Comparison of ENCODE assay signal across 8 mouse cellular contexts in the genomic region with DNA sequence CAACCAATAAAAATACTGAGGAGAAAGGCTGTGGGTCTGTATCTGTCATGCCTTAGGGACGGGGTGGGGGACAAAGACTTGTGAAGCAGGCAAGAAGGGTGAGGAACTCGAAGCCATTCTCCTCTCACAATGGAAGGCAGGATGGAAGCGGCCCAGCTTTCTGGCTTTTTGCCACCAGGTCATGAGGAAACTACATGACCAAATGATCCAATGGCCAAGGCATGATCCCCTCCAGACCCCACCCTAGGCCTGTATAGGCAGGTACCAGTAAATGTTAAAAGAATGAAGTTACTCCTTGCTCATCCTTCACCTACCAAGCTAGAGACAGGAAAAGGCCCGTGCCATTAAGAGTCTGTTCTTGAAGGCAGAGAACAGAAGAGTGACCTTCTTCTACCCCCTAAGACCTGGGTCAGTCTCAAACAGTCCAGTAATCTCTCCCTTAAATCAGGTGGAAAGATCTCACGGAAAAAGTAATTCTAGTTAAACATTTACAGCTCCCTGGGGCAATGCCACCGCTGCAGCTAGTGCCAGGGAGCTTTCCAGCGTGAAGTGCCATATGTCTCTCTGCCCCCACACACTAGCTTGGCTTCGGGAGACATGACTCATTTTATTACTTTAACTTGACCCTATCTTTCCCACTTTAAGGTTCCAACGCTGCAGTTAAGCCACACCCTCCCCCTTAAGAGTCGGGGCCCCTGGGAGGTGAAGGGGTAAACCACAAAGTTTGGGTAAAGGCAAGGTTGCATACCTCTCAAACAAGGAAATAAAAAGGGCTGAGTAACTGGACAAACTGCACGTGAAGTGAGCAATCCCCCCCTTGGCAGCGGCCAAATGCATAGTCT. TPM values are rescaled to one million over a fixed set of nuclear protein-coding genes. Genes with fewer than 3 reads are reported as not detected.
DNase-seq lines count a peak whose midpoint lies in the region; ATAC-seq and TF ChIP-seq lines count a peak whose summit lies in the region.

No protein-coding gene starts in this region.

- H3K36me3 ChIP-seq in lung, embryonic 16.5 days (ENCODE audit: control insufficient read depth, insufficient read depth, low read length): no peaks in the 10 kb centered on the region

- H3K9ac ChIP-seq in lung, embryonic 16.5 days (ENCODE audit: low read length): peak overlapping the region; percentile 86

- H3K4me3 ChIP-seq in embryonic fibroblast, embryonic 13.5 days (ENCODE audit: insufficient read depth, low read length): peak overlapping the region; percentile 73
- H3K4me3 ChIP-seq in lung, embryonic 16.5 days (ENCODE audit: low read length): peak overlapping the region; percentile 85

- ATAC-seq in lung, embryonic 16.5 days (ENCODE audit: low read depth): peak; percentile 30

- H3K4me2 ChIP-seq in lung, embryonic 16.5 days (ENCODE audit: low read depth, low read length): peak overlapping the region; percentile 84

- H3K27ac ChIP-seq in embryonic fibroblast, embryonic 13.5 days (ENCODE audit: insufficient read depth, low read length): peak overlapping the region; percentile 58; the same call in 1 of the 2 replicates
- peak overlapping the region; percentile 72 for H3K27ac ChIP-seq in lung, embryonic 16.5 days (ENCODE audit: low read length)

- peak; percentile 29; the same call in 1 of the 2 replicates for TF ChIP-seq POLR2A in embryonic fibroblast, embryonic 13.5 days (IDR thresholded peaks at IDR 0.05; ENCODE audit: low read depth, low read length)

- peak; percentile 78 for DNase-seq in urinary bladder, postnatal 14 days (ENCODE audit: low spot score)
- no peak for DNase-seq in urinary bladder, postnatal 25 days (ENCODE audit: low spot score)
- peak; percentile 96 for DNase-seq in kidney, adult 9 months
- DNase-seq in embryo, embryonic 10.5 days (ENCODE audit: low spot score): no peak
- no peak for DNase-seq in embryo, embryonic 10 days (ENCODE audit: low spot score)
- no peak for DNase-seq in thymus, postnatal 10 days (ENCODE audit: low spot score in 2 of 2)

- 42% methylated on average over 12 of the region's 12 CpGs for WGBS in lung, embryonic 16.5 days

- H3K9me3 ChIP-seq in lung, embryonic 16.5 days (ENCODE audit: control insufficient read depth, low read length): no peaks in the 10 kb centered on the region

- no peaks in the 10 kb centered on the region for H3K27me3 ChIP-seq in lung, embryonic 16.5 days (ENCODE audit: control insufficient read depth, insufficient read depth, low read depth, low read length)

- no peak for TF ChIP-seq CTCF in embryonic fibroblast, embryonic 13.5 days (IDR thresholded peaks at IDR 0.05; ENCODE audit: borderline replicate concordance, insufficient read depth, low read length)

- peaks cover 5% of the 10 kb centered on the region; the same call in 1 of the 2 replicates for H3K4me1 ChIP-seq in embryonic fibroblast, embryonic 13.5 days (ENCODE audit: control insufficient read depth, insufficient read depth, low read length)
- peaks cover 26% of the 10 kb centered on the region for H3K4me1 ChIP-seq in lung, embryonic 16.5 days (replicated peaks; ENCODE audit: control insufficient read depth, insufficient read depth, low read length)

RNA-seq across cellular contexts. Expression of a gene that starts 1.2 kb away (rescaled TPM):
- polyA plus RNA-seq in embryonic fibroblast, embryonic 13.5 days (2011; ENCODE audit: insufficient read length, low read depth, missing spikeins): 0.87 and 1.0 TPM in 2 replicates
- polyA plus RNA-seq in lung, embryonic 16.5 days (2015; fragmentation: Nextera tagmentation; extraction: Ambion mirVana): 1.9 and 3.2 TPM in 2 replicates

RNA-seq across cellular contexts. Expression of a gene that starts 1.3 kb away (rescaled TPM):
- 77.1 and 78.8 TPM in 2 replicates for polyA plus RNA-seq in embryonic fibroblast, embryonic 13.5 days (2011; ENCODE audit: insufficient read length, low read depth, missing spikeins)
- 184 and 187 TPM in 2 replicates for polyA plus RNA-seq in lung, embryonic 16.5 days (2015; fragmentation: Nextera tagmentation; extraction: Ambion mirVana)

RNA-seq across cellular contexts. Expression of a gene that starts 17.2 kb away (rescaled TPM):
- polyA plus RNA-seq in embryonic fibroblast, embryonic 13.5 days (2011; ENCODE audit: insufficient read length, low read depth, missing spikeins): 1.8 and 2.0 TPM in 2 replicates
- 5.3 and 5.8 TPM in 2 replicates for polyA plus RNA-seq in lung, embryonic 16.5 days (2015; fragmentation: Nextera tagmentation; extraction: Ambion mirVana)

RNA-seq across cellular contexts. Expression of a gene that starts 24.1 kb away (rescaled TPM):
- polyA plus RNA-seq in embryonic fibroblast, embryonic 13.5 days (2011; ENCODE audit: insufficient read length, low read depth, missing spikeins): 99.4 and 135 TPM in 2 replicates
- 132 and 135 TPM in 2 replicates for polyA plus RNA-seq in lung, embryonic 16.5 days (2015; fragmentation: Nextera tagmentation; extraction: Ambion mirVana)

RNA-seq across cellular contexts. Expression of a gene that starts 24.5 kb away (rescaled TPM):
- 77.3 and 86.3 TPM in 2 replicates for polyA plus RNA-seq in embryonic fibroblast, embryonic 13.5 days (2011; ENCODE audit: insufficient read length, low read depth, missing spikeins)
- 136 and 151 TPM in 2 replicates for polyA plus RNA-seq in lung, embryonic 16.5 days (2015; fragmentation: Nextera tagmentation; extraction: Ambion mirVana)

Comparison
In these comparisons a context has a peak if more than half of its experiments do, and no peak if none do; other contexts are left out.
1. DNase-seq: peak in urinary bladder, postnatal 14 days (single experiment) and kidney, adult 9 months (single experiment); none in urinary bladder, postnatal 25 days (single experiment), embryo, embryonic 10.5 days (single experiment), embryo, embryonic 10 days (single experiment) and thymus, postnatal 10 days (0 of 2).